Mouse (Mus musculus) right cerebral cortex, postnatal 10 days (tissue): ENCODE results near the gene Yap1.
A peak's percentile ranks its signal among the peaks of the same experiment; 100 is the strongest.
"Not testable (repeated sequence)": the region's sequence is repeated elsewhere in the genome, so short reads cannot be mapped to it uniquely, and the experiment has no call there.

Experiments used
- DNase-seq, 2 experiments: peaks; one replicate each; pipeline ENCODE4 v3.0.0; 2021; ENCODE audit warnings: low spot score in 2 of 2

The Yap1 gene

GRCm38 (mm10) chr9:7914487-7914886, 89.9 kb downstream of the Yap1 start:
- DNase-seq = peak; percentile 39 to 51

GRCm38 (mm10) chr9:7913953-7914352, 90.4 kb downstream of the Yap1 start:
- no peak for DNase-seq

GRCm38 (mm10) chr9:7907351-7907985, 96.9 kb downstream of the Yap1 start:
- DNase-seq = no peak

GRCm38 (mm10) chr9:7906564-7906963, 97.8 kb downstream of the Yap1 start:
- DNase-seq = no peak

GRCm38 (mm10) chr9:7903825-7904224, 100.6 kb downstream of the Yap1 start:
- no peak for DNase-seq

GRCm38 (mm10) chr9:7903262-7903661, 101.1 kb downstream of the Yap1 start:
- no peak for DNase-seq

GRCm38 (mm10) chr9:7902311-7902710, 102.1 kb downstream of the Yap1 start:
- DNase-seq = no peak

- DNase-seq = no peak
Observed at GRCm38 (mm10) chr9:7900965-7901364, 103.4 kb downstream of the Yap1 start.

- DNase-seq = peak; percentile 58 to 74
Observed at GRCm38 (mm10) chr9:7897502-7897901, 106.9 kb downstream of the Yap1 start.

- DNase-seq = not testable (repeated sequence)
Observed at GRCm38 (mm10) chr9:7891796-7892195, 112.6 kb downstream of the Yap1 start.

- DNase-seq = no peak
Observed at GRCm38 (mm10) chr9:7891177-7891576, 113.2 kb downstream of the Yap1 start.

- DNase-seq = no peak
Observed at GRCm38 (mm10) chr9:7884346-7884745, 120.0 kb downstream of the Yap1 start.

- DNase-seq = no peak
Observed at GRCm38 (mm10) chr9:7882304-7882865, 122.0 kb downstream of the Yap1 start.
